Mouse (Mus musculus) midbrain, embryonic 16.5 days (tissue): ENCODE data around the gene Col2a1. TPM values are rescaled to one million over a fixed set of nuclear protein-coding genes. Genes with fewer than 3 reads are reported as not detected.

Experiments used
- ATAC-seq: fragments of 200-750 bp; cut with Nextera tagmentation; 2 replicates; pipeline ENCODE4 v1.8.0; 2017; ENCODE audit warnings: moderate TSS enrichment
- H3K27ac ChIP-seq: fragments of 300-500 bp; sonication (generic); 2 replicates; pipeline ENCODE4 v1.5.1; 2014; ENCODE audit warnings: mild to moderate bottlenecking, low read length, mixed read lengths
- H3K27me3 ChIP-seq: fragments of 300-500 bp; sonication (generic); 2 replicates; pipeline ENCODE4 v1.6.1; 2014; ENCODE audit warnings: low read depth, low read length, mixed read lengths; ENCODE audit not compliant: control insufficient read depth, insufficient read depth
- H3K36me3 ChIP-seq: fragments of 300-500 bp; sonication (generic); 2 replicates; pipeline ENCODE4 v1.6.1; 2014; ENCODE audit warnings: mild to moderate bottlenecking, low read length, moderate library complexity, mixed read lengths; ENCODE audit not compliant: control insufficient read depth, insufficient read depth
- H3K4me1 ChIP-seq: fragments of 300-500 bp; sonication (generic); 2 replicates; pipeline ENCODE4 v1.6.1; 2014; ENCODE audit warnings: mild to moderate bottlenecking, low read length, mixed read lengths; ENCODE audit not compliant: control insufficient read depth, insufficient read depth
- H3K4me2 ChIP-seq: fragments of 300-500 bp; sonication (generic); 2 replicates; pipeline ENCODE4 v1.6.1; 2014; ENCODE audit warnings: mild to moderate bottlenecking, low read length, mixed read lengths
- H3K4me3 ChIP-seq: fragments of 300-500 bp; sonication (generic); 2 replicates; pipeline ENCODE4 v1.5.1; 2014; ENCODE audit warnings: low read depth, mild to moderate bottlenecking, low read length, moderate library complexity, mixed read lengths
- H3K9ac ChIP-seq: fragments of 300-500 bp; sonication (generic); 2 replicates; pipeline ENCODE4 v1.6.1; 2014; ENCODE audit warnings: low read depth, low read length, mixed read lengths
- H3K9me3 ChIP-seq: fragments of 300-500 bp; sonication (generic); replicated peaks from 2 replicates; pipeline ENCODE4 v1.6.1; 2014; ENCODE audit warnings: mild to moderate bottlenecking, low read length, mixed read lengths; ENCODE audit not compliant: control insufficient read depth, poor library complexity, severe bottlenecking
- WGBS: fragments of 180-500 bp; shearing (Covaris S2); extraction: QIAGEN DNeasy Blood & Tissue Kit; methylation state at CpG from one replicate; pipeline ENCODE4 v1.1.7; 2014; 5-methylcytosine and 5-hydroxymethylcytosine counted together
- polyA plus RNA-seq: library from polyadenylated mRNA; unstranded; fragments of >200 nt; fragmentation: Nextera tagmentation; extraction: Ambion mirVana; gene quantifications from 2 replicates; pipeline ENCODE4 v1.2.1, GENCODE M21; 2015

The Col2a1 gene
- polyA plus RNA-seq, 1 experiment from 2014 or later, result 22.6 TPM

- 69% methylated on average over 13 of the region's 13 CpGs for WGBS
- Histone ChIP-seq H3K9ac (no peak overlapping the region), H3K4me1 (peaks cover 34% of the 10 kb centered on the region), H3K27me3 (no peaks in the 10 kb centered on the region; the same call in 1 of the 2 replicates), H3K4me2 (no peak overlapping the region), H3K4me3 (no peak overlapping the region), H3K9me3 (no peaks in the 10 kb centered on the region), H3K36me3 (no peaks in the 10 kb centered on the region), H3K27ac (no peak overlapping the region)
- ATAC-seq, result no peak
These were observed 7.7 kb downstream of the Col2a1 start for GRCm38 (mm10) chr15:97996716-97997256.

GRCm38 (mm10) chr15:97992712-97993286, 11.7 kb downstream of the Col2a1 start:
- peak; percentile 96 for ATAC-seq
- WGBS, result 3% methylated on average over 18 of the region's 18 CpGs
- peaks cover 40% of the 10 kb centered on the region for H3K4me1 ChIP-seq
- H3K9ac ChIP-seq, result peak overlapping the region; percentile 55
- peak overlapping the region; percentile 35 for H3K4me3 ChIP-seq
- no peaks in the 10 kb centered on the region for H3K36me3 ChIP-seq
- H3K27ac ChIP-seq, result peak overlapping the region; percentile 79
- H3K4me2 ChIP-seq, result peak overlapping the region; percentile 60
- H3K27me3 ChIP-seq, result no peaks in the 10 kb centered on the region
- H3K9me3 ChIP-seq, result no peaks in the 10 kb centered on the region

GRCm38 (mm10) chr15:97992027-97992711, 12.3 kb downstream of the Col2a1 start:
- ATAC-seq, result peak; percentile 30; the same call in 1 of the 2 replicates
- Histone ChIP-seq H3K27me3 (no peaks in the 10 kb centered on the region), H3K4me1 (peaks cover 40% of the 10 kb centered on the region), H3K9ac (peak overlapping the region; percentile 55), H3K9me3 (no peaks in the 10 kb centered on the region), H3K36me3 (no peaks in the 10 kb centered on the region), H3K4me2 (peak overlapping the region; percentile 60), H3K4me3 (peak overlapping the region; percentile 31; the same call in 1 of the 2 replicates), H3K27ac (peak overlapping the region; percentile 79)
- 27% methylated on average over 13 of the region's 13 CpGs for WGBS

- H3K36me3 ChIP-seq, result no peaks in the 10 kb centered on the region
- 9% methylated on average over 12 of the region's 12 CpGs for WGBS
- H3K9me3 ChIP-seq, result no peaks in the 10 kb centered on the region
- peaks cover 40% of the 10 kb centered on the region for H3K4me1 ChIP-seq
- no peaks in the 10 kb centered on the region for H3K27me3 ChIP-seq
- H3K27ac ChIP-seq, result no peak overlapping the region
- no peak for ATAC-seq
- H3K4me2 ChIP-seq, result no peak overlapping the region
- H3K4me3 ChIP-seq, result no peak overlapping the region
- H3K9ac ChIP-seq, result no peak overlapping the region
These were observed 13.1 kb downstream of the Col2a1 start for GRCm38 (mm10) chr15:97991285-97991895.

- Histone ChIP-seq H3K27me3 (no peaks in the 10 kb centered on the region), H3K27ac (peak overlapping the region; percentile 59), H3K36me3 (no peaks in the 10 kb centered on the region), H3K9ac (no peak overlapping the region), H3K4me3 (no peak overlapping the region), H3K9me3 (no peaks in the 10 kb centered on the region; the same call in 1 of the 2 replicates), H3K4me1 (peaks cover 40% of the 10 kb centered on the region), H3K4me2 (peak overlapping the region; percentile 38; the same call in 1 of the 2 replicates)
- 9% methylated on average over 4 of the region's 4 CpGs for WGBS
- ATAC-seq, result no peak
These were observed 13.8 kb downstream of the Col2a1 start for GRCm38 (mm10) chr15:97990721-97991120.

GRCm38 (mm10) chr15:97990124-97990523, 14.4 kb downstream of the Col2a1 start:
- H3K27me3 ChIP-seq, result no peaks in the 10 kb centered on the region
- H3K27ac ChIP-seq, result peak overlapping the region; percentile 59
- H3K9me3 ChIP-seq, result no peaks in the 10 kb centered on the region; the same call in 1 of the 2 replicates
- WGBS, result 0% methylated on average over 6 of the region's 6 CpGs
- 0 out of 2 replicates have a peak overlapping the region, but pooled peaks have one; percentile 5 for H3K9ac ChIP-seq
- ATAC-seq, result no peak; the same call in 1 of the 2 replicates
- H3K36me3 ChIP-seq, result no peaks in the 10 kb centered on the region
- peaks cover 40% of the 10 kb centered on the region for H3K4me1 ChIP-seq
- peak overlapping the region; percentile 38 for H3K4me2 ChIP-seq
- H3K4me3 ChIP-seq, result no peak overlapping the region

GRCm38 (mm10) chr15:97989544-97989943, 15.0 kb downstream of the Col2a1 start:
- ATAC-seq, result no peak
- no peak overlapping the region for H3K4me3 ChIP-seq
- no peaks in the 10 kb centered on the region; the same call in 1 of the 2 replicates for H3K9me3 ChIP-seq
- H3K36me3 ChIP-seq, result no peaks in the 10 kb centered on the region
- H3K27ac ChIP-seq, result peak overlapping the region; percentile 59
- no peak overlapping the region for H3K4me2 ChIP-seq
- no peaks in the 10 kb centered on the region for H3K27me3 ChIP-seq
- 20% methylated on average over 1 of the region's 1 CpGs for WGBS
- peaks cover 40% of the 10 kb centered on the region for H3K4me1 ChIP-seq
- H3K9ac ChIP-seq, result no peak overlapping the region

GRCm38 (mm10) chr15:97981560-97981959, 22.9 kb downstream of the Col2a1 start:
- Histone ChIP-seq H3K27me3 (no peaks in the 10 kb centered on the region), H3K9ac (no peak overlapping the region), H3K36me3 (peaks cover 5% of the 10 kb centered on the region; the same call in 1 of the 2 replicates), H3K27ac (no peak overlapping the region), H3K4me1 (no peaks in the 10 kb centered on the region), H3K9me3 (no peaks in the 10 kb centered on the region; the same call in 1 of the 2 replicates), H3K4me3 (no peak overlapping the region), H3K4me2 (no peak overlapping the region)
- 97% methylated on average over 6 of the region's 6 CpGs for WGBS
- ATAC-seq, result no peak
